Mouse (Mus musculus) ES-E14 (cell line): ENCODE measurements around the gene Ak5. TPM values are rescaled to one million over a fixed set of nuclear protein-coding genes. Genes with fewer than 3 reads are reported as not detected.

Experiments used
- DNase-seq: peaks from one replicate; pipeline ENCODE4 v3.0.0-alpha.2; 2013; ENCODE audit warnings: low read depth, low spot score
- H3K27ac ChIP-seq: 2 replicates; pipeline ENCODE4 v1.5.1; 2012; ENCODE audit warnings: low read depth, mild to moderate bottlenecking, low read length, moderate library complexity, mixed read lengths; ENCODE audit not compliant: poor library complexity, insufficient read depth, severe bottlenecking
- H3K36me3 ChIP-seq: 2 replicates; pipeline ENCODE4 v1.6.1; 2012; ENCODE audit warnings: mild to moderate bottlenecking, low read length, moderate library complexity, mixed read lengths; ENCODE audit not compliant: control insufficient read depth, poor library complexity, insufficient read depth, severe bottlenecking
- H3K4me1 ChIP-seq, 2 experiments: fragments of 150-350 bp in 1 of 2; sonication (generic) in 1 of 2; 2 replicates each; pipeline ENCODE4 v1.6.1; 2012; ENCODE audit warnings: low read length in 2 of 2, mild to moderate bottlenecking in 1 of 2, mixed read lengths in 1 of 2; ENCODE audit not compliant: control insufficient read depth in 2 of 2, insufficient read depth in 2 of 2, poor library complexity in 1 of 2
- H3K4me3 ChIP-seq, 2 experiments: fragments of 150-350 bp in 1 of 2; sonication (generic) in 1 of 2; 2 replicates each; pipeline ENCODE4 v1.5.1; 2012; ENCODE audit warnings: low read length in 2 of 2, low read depth in 1 of 2, mild to moderate bottlenecking in 1 of 2, mixed read lengths in 1 of 2; ENCODE audit not compliant: insufficient read depth in 1 of 2, poor library complexity in 1 of 2, severe bottlenecking in 1 of 2
- H3K9ac ChIP-seq: 2 replicates; pipeline ENCODE4 v1.6.1; 2012; ENCODE audit warnings: low read depth, mild to moderate bottlenecking, low read length, mixed read lengths; ENCODE audit not compliant: poor library complexity, insufficient read depth, severe bottlenecking
- H3K9me3 ChIP-seq: fragments of 150-350 bp; sonication (generic); 2 replicates; pipeline ENCODE4 v1.6.1; 2012; ENCODE audit warnings: low read depth, mild to moderate bottlenecking, low read length; ENCODE audit not compliant: control insufficient read depth, insufficient read depth
- CHD2 ChIP-seq: IDR thresholded peaks from 2 replicates; pipeline ENCODE4 v1.6.1; 2014; ENCODE audit warnings: mild to moderate bottlenecking, low read depth, low read length, inconsistent platforms
- HCFC1 ChIP-seq: IDR thresholded peaks from 2 replicates; pipeline ENCODE4 v1.6.1; 2012; ENCODE audit warnings: low read length, inconsistent platforms, borderline replicate concordance; ENCODE audit not compliant: insufficient read depth
- MAFK ChIP-seq: IDR thresholded peaks from 2 replicates; pipeline ENCODE4 v1.6.1; 2014; ENCODE audit warnings: mild to moderate bottlenecking, low read depth, low read length, inconsistent platforms; ENCODE audit not compliant: insufficient read depth
- ZC3H11A ChIP-seq: IDR thresholded peaks from 2 replicates; pipeline ENCODE4 v1.6.1; 2012; ENCODE audit warnings: low read depth, mild to moderate bottlenecking, inconsistent platforms, low read length, borderline replicate concordance
- ZNF384 ChIP-seq: IDR thresholded peaks from 2 replicates; pipeline ENCODE4 v1.6.1; 2012; ENCODE audit warnings: low read depth, low read length, inconsistent platforms
- in situ Hi-C, 2 experiments: fragments of 600-800 bp; cut with MboI; formaldehyde crosslinking; loops; one replicate each; pipeline ENCODE4 v1.15.1; 2025; ENCODE audit warnings: low sequenced_read_pairs in 2 of 2, inconsistent platforms in 1 of 2; ENCODE audit not compliant: unreplicated experiment in 2 of 2
- total RNA-seq: library from RNA; depleted of rRNA; stranded (reverse); fragments of 300-350 nt; gene quantifications from 2 replicates; pipeline ENCODE4 v1.2.3, GENCODE M21; 2012

Ak5 gene
- total RNA-seq, 1 experiment = 0.76 TPM

- H3K4me1 ChIP-seq = peaks cover 0 to 16% of the 10 kb centered on the region in 2 experiments; a peak in 3 of 4 replicates
- no peak overlapping the region for H3K27ac ChIP-seq
- in situ Hi-C loops = no loop called here
- no peaks in the 10 kb centered on the region for H3K9me3 ChIP-seq
- TF ChIP-seq ZNF384 = peak; percentile 64
- no peak for TF ChIP-seq MAFK
- H3K36me3 ChIP-seq = no peaks in the 10 kb centered on the region
- H3K9ac ChIP-seq = no peak overlapping the region
- H3K4me3 ChIP-seq = no peak overlapping the region
- no peak for DNase-seq
Measured at GRCm38 (mm10) chr3:152480336-152480735, 187.8 kb downstream of the Ak5 start.

- H3K4me3 ChIP-seq = peak overlapping the region; percentile 32 to 54
- no peak for TF ChIP-seq MAFK
- TF ChIP-seq ZNF384 = no peak
- no peak for TF ChIP-seq ZC3H11A
- no peak for TF ChIP-seq CHD2
- no peak for TF ChIP-seq HCFC1
- no peak overlapping the region for H3K27ac ChIP-seq
- peaks cover 0 to 21% of the 10 kb centered on the region in 2 experiments; a peak in 3 of 4 replicates for H3K4me1 ChIP-seq
- DNase-seq = peak; percentile 67
- H3K36me3 ChIP-seq = no peaks in the 10 kb centered on the region
- in situ Hi-C loops = no loop called here
- peak overlapping the region; percentile 31; the same call in 1 of the 2 replicates for H3K9ac ChIP-seq
- no peaks in the 10 kb centered on the region for H3K9me3 ChIP-seq
Measured at GRCm38 (mm10) chr3:152478599-152479435, 189.3 kb downstream of the Ak5 start.

- in situ Hi-C loops = no loop called here
- Histone ChIP-seq H3K4me1 (peaks cover 0 to 21% of the 10 kb centered on the region in 2 experiments; a peak in 3 of 4 replicates), H3K4me3 (peak overlapping the region; percentile 32 to 54), H3K36me3 (no peaks in the 10 kb centered on the region), H3K27ac (no peak overlapping the region), H3K9me3 (no peaks in the 10 kb centered on the region), H3K9ac (peak overlapping the region; percentile 48; the same call in 1 of the 2 replicates)
- no peak for DNase-seq
- no peak for TF ChIP-seq ZNF384
- peak; percentile 17; the same call in 1 of the 2 replicates for TF ChIP-seq ZC3H11A
- TF ChIP-seq CHD2 = no peak
- TF ChIP-seq HCFC1 = no peak
Measured at GRCm38 (mm10) chr3:152477796-152478527, 190.2 kb downstream of the Ak5 start.

GRCm38 (mm10) chr3:152475894-152476293, 192.3 kb downstream of the Ak5 start:
- no peaks in the 10 kb centered on the region for H3K9me3 ChIP-seq
- H3K36me3 ChIP-seq = no peaks in the 10 kb centered on the region
- no peak overlapping the region for H3K27ac ChIP-seq
- TF ChIP-seq ZC3H11A (no peak), HCFC1 (no peak), ZNF384 (no peak), MAFK (no peak), CHD2 (no peak)
- no peak for DNase-seq
- no peak overlapping the region for H3K4me3 ChIP-seq
- peaks cover 0 to 21% of the 10 kb centered on the region in 2 experiments; a peak in 3 of 4 replicates for H3K4me1 ChIP-seq
- in situ Hi-C loops = no loop called here
- no peak overlapping the region for H3K9ac ChIP-seq
